Mouse (Mus musculus): Measurements from ENCODE around the gene Gpr68.

DNA sequence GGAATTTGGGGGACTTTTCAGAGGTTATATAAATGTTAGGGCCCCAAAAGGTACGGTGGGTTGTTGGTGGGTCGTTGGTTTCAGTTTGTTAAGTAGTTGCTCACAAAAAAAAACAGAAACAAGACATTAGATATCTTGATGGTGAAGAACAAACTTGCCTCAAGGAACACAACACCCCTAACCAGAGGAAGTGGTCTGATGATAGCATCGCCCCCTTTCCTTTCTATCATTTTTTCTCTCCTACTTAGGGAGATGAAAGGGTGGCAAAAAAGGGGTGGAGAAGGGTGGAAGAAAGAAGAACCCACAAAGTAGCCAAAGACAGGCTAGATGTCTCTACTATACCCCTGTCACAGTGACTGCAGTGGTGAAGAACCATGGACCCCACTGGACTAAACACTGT, 17.4 kb downstream of the Gpr68 start:
- TF ChIP-seq POLR2A (IDR thresholded peaks at IDR 0.05; ENCODE audit: borderline replicate concordance, low read depth, low read length) (no peak), CTCF (IDR thresholded peaks at IDR 0.05; ENCODE audit: low read depth, low read length) (no peak)
